Mouse (Mus musculus) limb, embryonic 14.5 days (tissue): Measurements from ENCODE around the gene Ntn1. TPM values are rescaled to one million over a fixed set of nuclear protein-coding genes. Genes with fewer than 3 reads are reported as not detected.
A peak's percentile ranks its signal among the peaks of the same experiment; 100 is the strongest.

Experiments
- ATAC-seq: fragments of 200-750 bp; cut with Nextera tagmentation; 2 replicates; pipeline ENCODE4 v1.8.0; 2017; ENCODE audit warnings: low read depth, moderate number of reproducible peaks, moderate TSS enrichment; ENCODE audit not compliant: low FRiP score
- DNase-seq: peaks from one replicate; pipeline ENCODE4 v3.0.0-alpha.2; 2015; ENCODE audit warnings: low spot score
- H3K27ac ChIP-seq: fragments of 300-500 bp; sonication (generic); replicated peaks from 2 replicates; pipeline ENCODE4 v1.5.1; 2014; ENCODE audit warnings: low read depth, mild to moderate bottlenecking, low read length, moderate library complexity, mixed read lengths
- H3K27me3 ChIP-seq: fragments of 300-500 bp; sonication (generic); 2 replicates; pipeline ENCODE4 v1.6.1; 2014; ENCODE audit warnings: low read length, mixed read lengths; ENCODE audit not compliant: control insufficient read depth, insufficient read depth
- H3K36me3 ChIP-seq: fragments of 300-500 bp; sonication (generic); 2 replicates; pipeline ENCODE4 v1.6.1; 2014; ENCODE audit warnings: mild to moderate bottlenecking, low read length, moderate library complexity, mixed read lengths; ENCODE audit not compliant: control insufficient read depth, insufficient read depth
- H3K4me1 ChIP-seq: fragments of 300-500 bp; sonication (generic); 2 replicates; pipeline ENCODE4 v1.6.1; 2014; ENCODE audit warnings: antibody characterized with exemption, low read length, mixed read lengths; ENCODE audit not compliant: control insufficient read depth, insufficient read depth
- H3K4me2 ChIP-seq: fragments of 300-500 bp; sonication (generic); replicated peaks from 2 replicates; pipeline ENCODE4 v1.6.1; 2014; ENCODE audit warnings: low read depth, mild to moderate bottlenecking, low read length, moderate library complexity; ENCODE audit not compliant: severe bottlenecking
- H3K4me3 ChIP-seq: fragments of 300-500 bp; sonication (generic); replicated peaks from 2 replicates; pipeline ENCODE4 v1.5.1; 2014; ENCODE audit warnings: low read length
- H3K9ac ChIP-seq: fragments of 300-500 bp; sonication (generic); 2 replicates; pipeline ENCODE4 v1.6.1; 2014; ENCODE audit warnings: mild to moderate bottlenecking, low read depth, low read length, moderate library complexity; ENCODE audit not compliant: severe bottlenecking
- H3K9me3 ChIP-seq: fragments of 300-500 bp; sonication (generic); 2 replicates; pipeline ENCODE4 v1.6.1; 2016; ENCODE audit warnings: low read length; ENCODE audit not compliant: control insufficient read depth
- POLR2A ChIP-seq: fragments of 200-500 bp; IDR thresholded peaks from 2 replicates; pipeline ENCODE4 v1.8.0; 2012; ENCODE audit warnings: inconsistent platforms, mild to moderate bottlenecking, moderate library complexity, borderline replicate concordance; ENCODE audit not compliant: insufficient read depth, insufficient read length; ENCODE audit errors: extremely low read depth
- WGBS: fragments of 180-500 bp; shearing (Covaris S2); extraction: QIAGEN DNeasy Blood & Tissue Kit; methylation state at CpG from one replicate; pipeline ENCODE4 v1.1.7; 2014; 5-methylcytosine and 5-hydroxymethylcytosine counted together
- polyA plus RNA-seq, 2 experiments: library from polyadenylated mRNA; depleted of rRNA in 1 of 2; stranded (reverse) in 1 of 2; unstranded in 1 of 2; fragments of >200 nt; fragmentation: Nextera tagmentation in 1 of 2; extraction: Ambion mirVana in 1 of 2; gene quantifications; 2 replicates each; pipeline versions ENCODE4 v1.2.1 to v1.2.3; 2012 to 2014

The Ntn1 gene
- polyA plus RNA-seq, 2 experiments, result 4.7 to 18.5 TPM

DNA sequence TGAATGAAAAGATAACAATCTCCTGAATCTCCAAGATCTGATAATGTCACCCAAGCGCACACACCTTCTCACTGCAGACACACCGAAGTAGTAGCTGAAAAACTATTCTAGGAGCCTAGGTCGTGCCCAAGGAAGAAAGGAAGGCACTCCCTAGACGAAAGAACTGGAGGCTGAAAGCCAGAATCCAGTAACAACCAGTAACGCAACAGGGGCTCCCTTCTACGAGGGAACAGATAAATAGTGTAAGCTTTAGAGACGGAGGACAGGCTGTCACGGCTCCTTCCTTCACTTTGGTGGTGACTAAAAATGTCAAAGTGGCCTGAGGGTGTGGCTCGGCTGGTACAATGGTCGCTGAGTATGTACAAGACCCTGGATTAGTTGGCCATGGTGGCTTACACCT lies 198.1 kb downstream of the Ntn1 start:
- Histone ChIP-seq H3K4me3 (no peak overlapping the region), H3K36me3 (no peaks in the 10 kb centered on the region), H3K9ac (no peak overlapping the region), H3K27ac (no peak overlapping the region), H3K27me3 (no peaks in the 10 kb centered on the region), H3K4me1 (peaks cover 20% of the 10 kb centered on the region), H3K4me2 (no peak overlapping the region), H3K9me3 (no peaks in the 10 kb centered on the region)
- no peak for TF ChIP-seq POLR2A
- ATAC-seq, result no peak
- WGBS, result 65% methylated on average over 10 of the region's 10 CpGs
- no peak for DNase-seq

DNA sequence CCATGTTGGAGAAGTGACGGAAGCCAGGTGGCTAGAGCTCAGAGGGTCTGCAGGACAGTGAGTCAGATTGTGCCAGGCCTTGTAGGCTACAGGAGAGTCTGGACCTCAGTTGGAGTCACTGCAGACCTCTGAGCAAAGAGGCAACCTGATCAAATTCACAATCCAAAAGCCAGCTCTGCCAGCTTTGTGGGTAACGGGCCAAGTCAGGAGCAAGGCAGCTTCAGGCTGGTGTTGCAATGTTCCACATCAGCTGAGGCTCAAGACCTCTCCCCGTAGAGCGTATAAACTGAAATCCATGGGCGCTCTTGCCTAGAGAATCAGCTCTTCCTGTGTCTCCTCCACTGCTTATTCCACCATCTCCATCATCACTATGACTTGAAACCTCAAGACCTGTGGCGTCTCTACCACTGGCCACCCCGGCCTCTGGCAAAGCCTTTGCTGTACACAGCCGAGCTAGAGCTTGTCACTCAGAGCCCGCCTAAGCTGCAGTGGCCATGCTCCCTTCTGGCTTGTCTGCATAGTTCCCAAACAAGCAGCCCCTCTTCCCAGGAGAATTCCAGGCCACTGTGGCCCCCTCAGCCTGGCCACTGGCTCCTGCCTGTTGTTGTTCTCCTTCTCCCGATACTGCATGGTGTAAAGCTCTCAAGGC lies 198.7 kb downstream of the Ntn1 start:
- 84% methylated on average over 10 of the region's 10 CpGs for WGBS

DNA sequence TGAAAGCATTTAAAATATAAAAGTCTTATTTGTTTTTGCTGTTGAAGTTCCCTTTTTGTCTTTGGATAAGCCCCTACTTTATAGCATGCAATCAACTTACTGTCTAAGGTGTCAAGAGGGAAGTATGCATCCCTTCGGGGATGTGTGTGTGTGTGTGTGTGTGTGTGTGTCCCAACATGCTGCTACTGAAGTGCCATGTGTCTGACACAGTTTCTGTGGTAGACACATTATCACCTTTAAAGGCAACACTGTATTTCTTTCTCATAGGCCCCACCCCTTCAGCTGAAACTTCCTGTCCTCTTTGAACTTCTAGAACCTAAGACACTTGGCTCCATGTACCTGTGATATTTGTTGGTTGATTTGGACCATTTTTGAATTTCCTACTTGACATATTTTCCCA lies 199.6 kb downstream of the Ntn1 start:
- no peak for DNase-seq
- ATAC-seq, result no peak
- Histone ChIP-seq H3K36me3 (no peaks in the 10 kb centered on the region), H3K4me2 (no peak overlapping the region), H3K27ac (no peak overlapping the region), H3K4me1 (peaks cover 24% of the 10 kb centered on the region), H3K9ac (no peak overlapping the region), H3K27me3 (no peaks in the 10 kb centered on the region), H3K9me3 (no peaks in the 10 kb centered on the region), H3K4me3 (no peak overlapping the region)
- 52% methylated on average over 1 of the region's 1 CpGs for WGBS
- no peak for TF ChIP-seq POLR2A

More for the DNA sequence above, 198.7 kb downstream of the Ntn1 start:
- ATAC-seq (no peak), DNase-seq (no peak)
- peaks cover 20% of the 10 kb centered on the region for H3K4me1 ChIP-seq
- no peak overlapping the region for H3K9ac ChIP-seq
- H3K27ac ChIP-seq, result no peak overlapping the region
- H3K36me3 ChIP-seq, result no peaks in the 10 kb centered on the region
- H3K9me3 ChIP-seq, result no peaks in the 10 kb centered on the region
- H3K27me3 ChIP-seq, result no peaks in the 10 kb centered on the region
- no peak for TF ChIP-seq POLR2A
- no peak overlapping the region for H3K4me2 ChIP-seq
- H3K4me3 ChIP-seq, result no peak overlapping the region

DNA sequence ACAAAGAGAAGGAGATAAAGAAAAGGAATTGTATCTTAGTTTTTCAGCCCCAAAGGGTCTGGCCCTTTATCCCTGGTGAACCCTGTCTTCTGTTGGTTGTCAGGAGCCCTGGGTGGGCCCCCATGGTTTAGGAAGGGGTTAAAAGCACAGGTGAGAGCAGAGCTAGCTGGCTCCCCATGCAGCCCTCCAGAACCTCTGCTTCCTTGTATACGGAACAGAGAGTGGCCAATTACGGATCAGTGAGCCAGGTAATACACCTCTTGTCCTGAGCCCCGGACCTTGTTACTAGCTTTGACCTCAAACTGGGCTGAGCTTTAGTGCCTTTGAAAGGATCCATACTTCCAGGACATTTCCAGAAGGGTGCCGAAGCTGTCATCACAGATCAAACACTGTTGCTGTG lies 200.1 kb downstream of the Ntn1 start:
- no peaks in the 10 kb centered on the region for H3K27me3 ChIP-seq
- no peak overlapping the region for H3K4me2 ChIP-seq
- no peak overlapping the region for H3K9ac ChIP-seq
- DNase-seq (no peak), ATAC-seq (no peak)
- H3K4me1 ChIP-seq, result peaks cover 30% of the 10 kb centered on the region
- no peak overlapping the region for H3K4me3 ChIP-seq
- no peak overlapping the region for H3K27ac ChIP-seq
- no peaks in the 10 kb centered on the region for H3K9me3 ChIP-seq
- WGBS, result 76% methylated on average over 4 of the region's 4 CpGs
- no peaks in the 10 kb centered on the region for H3K36me3 ChIP-seq
- no peak for TF ChIP-seq POLR2A

DNA sequence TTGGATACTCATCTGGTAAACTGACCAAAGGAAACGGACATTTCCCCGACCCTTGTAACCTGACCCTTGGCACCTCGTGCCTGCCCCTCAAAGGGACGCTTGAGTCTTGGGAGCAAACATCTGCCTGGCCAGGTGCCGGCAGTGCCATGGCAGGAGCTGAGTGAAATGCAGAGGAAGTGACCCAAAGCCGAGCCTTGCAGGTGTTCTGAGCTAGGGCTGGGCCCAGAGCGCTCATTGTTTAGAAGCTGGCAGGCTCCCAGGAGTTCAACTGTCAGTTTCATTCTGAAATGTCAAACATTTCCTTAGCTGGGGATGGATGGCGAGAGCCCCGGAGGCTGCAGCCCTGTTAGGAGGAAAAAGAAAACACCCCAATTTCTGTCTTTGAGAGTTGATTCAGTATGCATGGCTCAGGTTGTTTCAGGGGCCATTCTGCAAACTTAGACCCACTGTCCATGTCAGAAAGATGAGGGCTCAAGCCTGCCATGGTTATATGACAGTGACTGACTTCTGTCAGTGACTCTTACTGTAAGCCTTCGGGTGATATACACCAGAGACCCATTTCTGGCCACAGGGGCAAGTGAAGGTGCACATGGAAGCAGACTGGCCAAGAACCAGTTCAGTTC lies 200.7 kb downstream of the Ntn1 start:
- WGBS, result 17% methylated on average over 10 of the region's 10 CpGs
- H3K9me3 ChIP-seq, result no peaks in the 10 kb centered on the region
- no peak overlapping the region for H3K4me3 ChIP-seq
- H3K27me3 ChIP-seq, result no peaks in the 10 kb centered on the region
- ATAC-seq (no peak), DNase-seq (peak; percentile 58)
- H3K4me1 ChIP-seq, result peaks cover 34% of the 10 kb centered on the region
- H3K27ac ChIP-seq, result no peak overlapping the region
- H3K9ac ChIP-seq, result no peak overlapping the region
- no peak for TF ChIP-seq POLR2A
- no peak overlapping the region for H3K4me2 ChIP-seq
- no peaks in the 10 kb centered on the region for H3K36me3 ChIP-seq
